Mouse (Mus musculus): ENCODE results near the gene Fat3. TPM values are rescaled to one million over a fixed set of nuclear protein-coding genes. Genes with fewer than 3 reads are reported as not detected.

Fat3 gene
- polyA plus RNA-seq, 1 experiment, result not detected

- H3K4me3 ChIP-seq (replicated peaks; ENCODE audit: control insufficient read depth, low read depth, low read length), result no peak overlapping the region
- no peak for TF ChIP-seq CTCF (IDR thresholded peaks at IDR 0.05; ENCODE audit: control insufficient read depth, insufficient read depth, low read length)
- no peak for TF ChIP-seq POLR2A (IDR thresholded peaks at IDR 0.05; ENCODE audit: borderline replicate concordance, control insufficient read depth, low read depth, low read length)
- WGBS, result 79% methylated on average over 6 of the region's 6 CpGs
- no peaks in the 10 kb centered on the region; the same call in 1 of the 2 replicates for H3K4me1 ChIP-seq (ENCODE audit: control insufficient read depth, insufficient read depth, low read length)
- H3K27ac ChIP-seq (ENCODE audit: control insufficient read depth, insufficient read depth, low read depth, low read length, poor library complexity), result no peak overlapping the region
Measured at GRCm38 (mm10) chr9:16293928-16294806, 206.9 kb downstream of the Fat3 start.

- Histone ChIP-seq H3K4me3 (replicated peaks; ENCODE audit: control insufficient read depth, low read depth, low read length) (no peak overlapping the region), H3K27ac (ENCODE audit: control insufficient read depth, insufficient read depth, low read depth, low read length, poor library complexity) (no peak overlapping the region), H3K4me1 (ENCODE audit: control insufficient read depth, insufficient read depth, low read length) (no peaks in the 10 kb centered on the region)
- WGBS, result 71% methylated on average over 2 of the region's 2 CpGs
- TF ChIP-seq POLR2A (IDR thresholded peaks at IDR 0.05; ENCODE audit: borderline replicate concordance, control insufficient read depth, low read depth, low read length), result no peak
- TF ChIP-seq CTCF (IDR thresholded peaks at IDR 0.05; ENCODE audit: control insufficient read depth, insufficient read depth, low read length), result no peak
Measured at GRCm38 (mm10) chr9:16292492-16292891, 208.6 kb downstream of the Fat3 start.

GRCm38 (mm10) chr9:16290911-16291310 is 210.2 kb downstream of the Fat3 start:
- 66% methylated on average over 2 of the region's 2 CpGs for WGBS
- Histone ChIP-seq H3K4me3 (replicated peaks; ENCODE audit: control insufficient read depth, low read depth, low read length) (no peak overlapping the region), H3K27ac (ENCODE audit: control insufficient read depth, insufficient read depth, low read depth, low read length, poor library complexity) (no peak overlapping the region), H3K4me1 (ENCODE audit: control insufficient read depth, insufficient read depth, low read length) (no peaks in the 10 kb centered on the region)
- TF ChIP-seq POLR2A (IDR thresholded peaks at IDR 0.05; ENCODE audit: borderline replicate concordance, control insufficient read depth, low read depth, low read length) (no peak), CTCF (IDR thresholded peaks at IDR 0.05; ENCODE audit: control insufficient read depth, insufficient read depth, low read length) (no peak)

GRCm38 (mm10) chr9:16283033-16283432 is 218.1 kb downstream of the Fat3 start:
- 36% methylated on average over 1 of the region's 1 CpGs for WGBS
- no peak overlapping the region for H3K4me3 ChIP-seq (replicated peaks; ENCODE audit: control insufficient read depth, low read depth, low read length)
- TF ChIP-seq CTCF (IDR thresholded peaks at IDR 0.05; ENCODE audit: control insufficient read depth, insufficient read depth, low read length), result no peak
- TF ChIP-seq POLR2A (IDR thresholded peaks at IDR 0.05; ENCODE audit: borderline replicate concordance, control insufficient read depth, low read depth, low read length), result no peak
- no peak overlapping the region for H3K27ac ChIP-seq (ENCODE audit: control insufficient read depth, insufficient read depth, low read depth, low read length, poor library complexity)
- H3K4me1 ChIP-seq (ENCODE audit: control insufficient read depth, insufficient read depth, low read length), result no peaks in the 10 kb centered on the region

GRCm38 (mm10) chr9:16282291-16282804 is 218.7 kb downstream of the Fat3 start:
- no peak for TF ChIP-seq CTCF (IDR thresholded peaks at IDR 0.05; ENCODE audit: control insufficient read depth, insufficient read depth, low read length)
- no peak for TF ChIP-seq POLR2A (IDR thresholded peaks at IDR 0.05; ENCODE audit: borderline replicate concordance, control insufficient read depth, low read depth, low read length)
- H3K4me3 ChIP-seq (replicated peaks; ENCODE audit: control insufficient read depth, low read depth, low read length), result no peak overlapping the region
- H3K4me1 ChIP-seq (ENCODE audit: control insufficient read depth, insufficient read depth, low read length), result no peaks in the 10 kb centered on the region
- no peak overlapping the region for H3K27ac ChIP-seq (ENCODE audit: control insufficient read depth, insufficient read depth, low read depth, low read length, poor library complexity)

- TF ChIP-seq CTCF (IDR thresholded peaks at IDR 0.05; ENCODE audit: control insufficient read depth, insufficient read depth, low read length) (no peak), POLR2A (IDR thresholded peaks at IDR 0.05; ENCODE audit: borderline replicate concordance, control insufficient read depth, low read depth, low read length) (no peak)
- Histone ChIP-seq H3K27ac (ENCODE audit: control insufficient read depth, insufficient read depth, low read depth, low read length, poor library complexity) (no peak overlapping the region), H3K4me1 (ENCODE audit: control insufficient read depth, insufficient read depth, low read length) (no peaks in the 10 kb centered on the region), H3K4me3 (replicated peaks; ENCODE audit: control insufficient read depth, low read depth, low read length) (no peak overlapping the region)
- 90% methylated on average over 2 of the region's 2 CpGs for WGBS
Measured at GRCm38 (mm10) chr9:16275589-16275988, 225.5 kb downstream of the Fat3 start.

GRCm38 (mm10) chr9:16274130-16274529 is 227.0 kb downstream of the Fat3 start:
- no peak overlapping the region for H3K27ac ChIP-seq (ENCODE audit: control insufficient read depth, insufficient read depth, low read depth, low read length, poor library complexity)
- TF ChIP-seq POLR2A (IDR thresholded peaks at IDR 0.05; ENCODE audit: borderline replicate concordance, control insufficient read depth, low read depth, low read length) (no peak), CTCF (IDR thresholded peaks at IDR 0.05; ENCODE audit: control insufficient read depth, insufficient read depth, low read length) (no peak)
- 72% methylated on average over 4 of the region's 4 CpGs for WGBS

GRCm38 (mm10) chr9:16272810-16273209 is 228.3 kb downstream of the Fat3 start:
- Histone ChIP-seq H3K27ac (ENCODE audit: control insufficient read depth, insufficient read depth, low read depth, low read length, poor library complexity) (no peak overlapping the region), H3K4me1 (ENCODE audit: control insufficient read depth, insufficient read depth, low read length) (no peaks in the 10 kb centered on the region), H3K4me3 (replicated peaks; ENCODE audit: control insufficient read depth, low read depth, low read length) (no peak overlapping the region)
- no peak for TF ChIP-seq CTCF (IDR thresholded peaks at IDR 0.05; ENCODE audit: control insufficient read depth, insufficient read depth, low read length)
- no peak for TF ChIP-seq POLR2A (IDR thresholded peaks at IDR 0.05; ENCODE audit: borderline replicate concordance, control insufficient read depth, low read depth, low read length)
- 69% methylated on average over 1 of the region's 1 CpGs for WGBS

More at GRCm38 (mm10) chr9:16274130-16274529, 227.0 kb downstream of the Fat3 start:
- H3K4me1 ChIP-seq (ENCODE audit: control insufficient read depth, insufficient read depth, low read length), result no peaks in the 10 kb centered on the region
- no peak overlapping the region for H3K4me3 ChIP-seq (replicated peaks; ENCODE audit: control insufficient read depth, low read depth, low read length)

Measured in bone marrow, adult 2 months (tissue).